Mouse (Mus musculus): ENCODE data around the gene Usf3. TPM values are rescaled to one million over a fixed set of nuclear protein-coding genes. Genes with fewer than 3 reads are reported as not detected.

Gene Usf3
- polyA plus RNA-seq, 1 experiment from 2014 or later: 7.8 TPM

- H3K9me3 ChIP-seq (ENCODE audit: control insufficient read depth, low read depth, low read length): no peaks in the 10 kb centered on the region
- under 1% methylated on average over 24 of the region's 24 CpGs for WGBS
- ATAC-seq (ENCODE audit: insufficient number of reproducible peaks, insufficient read depth, low FRiP score, low read depth): no peak
- H3K9ac ChIP-seq (replicated peaks; ENCODE audit: low read depth, low read length): peak overlapping the region; percentile 95
- H3K36me3 ChIP-seq (ENCODE audit: control insufficient read depth, insufficient read depth, low read length): no peaks in the 10 kb centered on the region
- H3K4me3 ChIP-seq (ENCODE audit: low read depth, low read length): peak overlapping the region; percentile 99
- peak overlapping the region; percentile 82 for H3K4me2 ChIP-seq (replicated peaks; ENCODE audit: low read depth, low read length)
- H3K27me3 ChIP-seq (ENCODE audit: control insufficient read depth, insufficient read depth, low read length): no peaks in the 10 kb centered on the region
- H3K27ac ChIP-seq (ENCODE audit: low read length): peak overlapping the region; percentile 98
- peaks cover 5% of the 10 kb centered on the region; the same call in 1 of the 2 replicates for H3K4me1 ChIP-seq (ENCODE audit: control insufficient read depth, insufficient read depth, low read length)
Observed at GRCm38 (mm10) chr16:44138377-44138978, 34.6 kb upstream of the Usf3 start.

- Histone ChIP-seq H3K27me3 (ENCODE audit: control insufficient read depth, insufficient read depth, low read length) (no peaks in the 10 kb centered on the region), H3K9ac (replicated peaks; ENCODE audit: low read depth, low read length) (peak overlapping the region; percentile 95), H3K9me3 (ENCODE audit: control insufficient read depth, low read depth, low read length) (no peaks in the 10 kb centered on the region), H3K27ac (ENCODE audit: low read length) (peak overlapping the region; percentile 98), H3K4me2 (replicated peaks; ENCODE audit: low read depth, low read length) (peak overlapping the region; percentile 82), H3K36me3 (ENCODE audit: control insufficient read depth, insufficient read depth, low read length) (no peaks in the 10 kb centered on the region), H3K4me1 (ENCODE audit: control insufficient read depth, insufficient read depth, low read length) (peaks cover 5% of the 10 kb centered on the region; the same call in 1 of the 2 replicates), H3K4me3 (ENCODE audit: low read depth, low read length) (peak overlapping the region; percentile 99)
- WGBS: under 1% methylated on average over 25 of the region's 25 CpGs
- peak; percentile 85 for ATAC-seq (ENCODE audit: insufficient number of reproducible peaks, insufficient read depth, low FRiP score, low read depth)
Observed at GRCm38 (mm10) chr16:44138979-44139535, 34.0 kb upstream of the Usf3 start.

DNA sequence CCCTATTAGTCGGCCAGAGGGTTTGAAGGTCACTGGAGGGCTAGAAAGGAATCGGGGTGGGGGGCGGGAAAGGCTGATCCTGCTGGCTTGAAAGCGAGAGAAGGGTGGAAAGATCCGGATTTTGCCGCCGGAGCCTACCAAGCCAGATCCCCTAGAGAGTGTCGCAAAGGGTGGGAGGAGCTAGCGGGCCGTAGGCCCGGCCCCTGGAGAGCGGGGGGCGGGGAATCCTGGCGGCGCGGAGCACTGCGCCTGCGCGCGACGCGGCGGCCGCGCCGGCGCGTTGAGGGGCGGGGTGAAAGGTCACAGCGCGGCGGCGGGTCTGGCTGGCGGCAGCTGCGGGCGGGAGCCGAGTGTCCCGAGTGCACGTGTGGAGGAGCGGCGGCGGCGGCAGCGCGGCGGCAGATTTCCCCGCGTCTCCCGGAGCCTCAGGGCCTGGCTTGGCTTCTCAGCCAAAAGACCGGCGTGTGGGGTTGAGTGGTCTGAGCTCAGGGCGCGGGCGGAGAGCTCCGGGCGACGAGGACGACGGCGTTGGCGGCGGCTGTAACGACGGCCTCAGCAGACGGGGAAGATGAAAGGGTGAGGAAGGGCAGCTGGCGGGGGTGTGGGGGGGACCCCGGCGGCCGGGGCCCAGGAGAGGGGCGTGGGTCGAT, 33.4 kb upstream of the Usf3 start, which contains the start of the genes Atp6v1a and Naa50:
TSS of gene Atp6v1a (minus strand) at position 170 of the 650 bp plus-strand sequence.
TSS of gene Naa50 (plus strand) at position 295 of the 650 bp plus-strand sequence.
- Histone ChIP-seq H3K27ac (ENCODE audit: low read length) (peak within 1 kb of the TSS; percentile 98), H3K27me3 (ENCODE audit: control insufficient read depth, insufficient read depth, low read length) (no peaks in the 10 kb centered on the region), H3K4me1 (ENCODE audit: control insufficient read depth, insufficient read depth, low read length) (peaks cover 5% of the 10 kb centered on the region; the same call in 1 of the 2 replicates), H3K9me3 (ENCODE audit: control insufficient read depth, low read depth, low read length) (no peaks in the 10 kb centered on the region), H3K4me3 (ENCODE audit: low read depth, low read length) (peak within 1 kb of the TSS; percentile 99), H3K9ac (replicated peaks; ENCODE audit: low read depth, low read length) (peak within 1 kb of the TSS; percentile 95), H3K4me2 (replicated peaks; ENCODE audit: low read depth, low read length) (peak within 1 kb of the TSS; percentile 82), H3K36me3 (ENCODE audit: control insufficient read depth, insufficient read depth, low read length) (no peaks in the 10 kb centered on the region)
- under 1% methylated on average over 71 of the region's 71 CpGs for WGBS
- peak; percentile 91 for ATAC-seq (ENCODE audit: insufficient number of reproducible peaks, insufficient read depth, low FRiP score, low read depth)

DNA sequence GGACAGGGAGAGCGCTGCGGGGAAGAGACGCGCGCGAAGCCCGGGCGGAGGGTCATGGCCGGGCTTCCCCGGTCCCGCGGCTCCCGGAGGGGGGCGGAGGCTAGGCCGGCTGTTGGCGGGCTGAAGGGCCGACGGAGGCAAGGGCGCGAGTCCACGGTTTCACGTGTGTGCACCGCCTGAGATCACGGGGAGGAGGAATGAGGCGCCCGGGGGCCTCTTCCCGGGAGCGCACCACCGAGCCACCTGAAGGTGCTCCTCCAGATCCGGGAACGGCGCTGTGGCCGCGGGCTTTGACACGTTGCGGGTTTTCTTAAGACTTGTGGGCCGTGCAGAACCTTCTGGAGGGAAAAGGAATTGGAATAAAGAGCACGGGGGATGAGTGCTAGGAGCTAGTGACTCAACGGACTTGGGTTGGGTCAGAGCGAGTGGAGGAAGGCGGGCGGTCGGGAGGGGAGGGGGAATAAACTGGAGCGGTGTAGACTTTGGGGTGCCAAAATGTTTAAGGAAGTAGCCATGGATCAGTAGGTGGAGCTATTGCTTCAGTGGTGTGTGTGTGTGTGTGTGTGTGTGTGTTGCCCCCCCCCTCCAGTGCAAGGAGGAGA, 32.8 kb upstream of the Usf3 start:
- H3K27me3 ChIP-seq (ENCODE audit: control insufficient read depth, insufficient read depth, low read length): no peaks in the 10 kb centered on the region
- under 1% methylated on average over 43 of the region's 44 CpGs for WGBS
- peak overlapping the region; percentile 95 for H3K9ac ChIP-seq (replicated peaks; ENCODE audit: low read depth, low read length)
- H3K4me3 ChIP-seq (ENCODE audit: low read depth, low read length): peak overlapping the region; percentile 99
- no peaks in the 10 kb centered on the region for H3K36me3 ChIP-seq (ENCODE audit: control insufficient read depth, insufficient read depth, low read length)
- peak overlapping the region; percentile 39 for H3K4me2 ChIP-seq (replicated peaks; ENCODE audit: low read depth, low read length)
- peak overlapping the region; percentile 98 for H3K27ac ChIP-seq (ENCODE audit: low read length)
- ATAC-seq (ENCODE audit: insufficient number of reproducible peaks, insufficient read depth, low FRiP score, low read depth): peak; percentile 70
- H3K4me1 ChIP-seq (ENCODE audit: control insufficient read depth, insufficient read depth, low read length): peaks cover 5% of the 10 kb centered on the region; the same call in 1 of the 2 replicates
- no peaks in the 10 kb centered on the region for H3K9me3 ChIP-seq (ENCODE audit: control insufficient read depth, low read depth, low read length)

DNA sequence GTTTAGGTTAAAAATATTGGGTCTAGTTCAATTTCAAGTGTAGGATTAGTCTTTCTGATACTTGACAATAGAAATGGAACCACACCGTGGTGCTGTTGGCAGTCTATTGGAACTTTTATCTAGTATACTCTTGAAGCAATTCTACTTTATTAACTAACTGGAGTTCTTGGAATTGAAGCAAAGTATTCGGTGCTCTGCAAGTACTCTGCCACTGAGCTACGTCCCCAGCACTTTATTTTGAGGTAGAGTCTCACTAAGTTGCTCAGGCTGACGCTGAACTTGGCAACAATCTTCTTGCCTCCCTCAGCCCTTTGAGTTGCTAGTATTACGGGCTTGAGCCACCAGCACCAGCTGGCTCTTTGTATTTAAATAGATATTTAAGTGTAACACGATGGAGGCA, 31.6 kb upstream of the Usf3 start:
- peak overlapping the region; percentile 39 for H3K4me2 ChIP-seq (replicated peaks; ENCODE audit: low read depth, low read length)
- H3K36me3 ChIP-seq (ENCODE audit: control insufficient read depth, insufficient read depth, low read length): no peaks in the 10 kb centered on the region
- H3K4me3 ChIP-seq (ENCODE audit: low read depth, low read length): peak overlapping the region; percentile 99; the same call in 1 of the 2 replicates
- H3K4me1 ChIP-seq (ENCODE audit: control insufficient read depth, insufficient read depth, low read length): peaks cover 5% of the 10 kb centered on the region; the same call in 1 of the 2 replicates
- H3K9ac ChIP-seq (replicated peaks; ENCODE audit: low read depth, low read length): no peak overlapping the region
- H3K9me3 ChIP-seq (ENCODE audit: control insufficient read depth, low read depth, low read length): no peaks in the 10 kb centered on the region
- H3K27ac ChIP-seq (ENCODE audit: low read length): no peak overlapping the region
- no peak for ATAC-seq (ENCODE audit: insufficient number of reproducible peaks, insufficient read depth, low FRiP score, low read depth)
- no peaks in the 10 kb centered on the region for H3K27me3 ChIP-seq (ENCODE audit: control insufficient read depth, insufficient read depth, low read length)
- WGBS: 35% methylated on average over 6 of the region's 6 CpGs

DNA sequence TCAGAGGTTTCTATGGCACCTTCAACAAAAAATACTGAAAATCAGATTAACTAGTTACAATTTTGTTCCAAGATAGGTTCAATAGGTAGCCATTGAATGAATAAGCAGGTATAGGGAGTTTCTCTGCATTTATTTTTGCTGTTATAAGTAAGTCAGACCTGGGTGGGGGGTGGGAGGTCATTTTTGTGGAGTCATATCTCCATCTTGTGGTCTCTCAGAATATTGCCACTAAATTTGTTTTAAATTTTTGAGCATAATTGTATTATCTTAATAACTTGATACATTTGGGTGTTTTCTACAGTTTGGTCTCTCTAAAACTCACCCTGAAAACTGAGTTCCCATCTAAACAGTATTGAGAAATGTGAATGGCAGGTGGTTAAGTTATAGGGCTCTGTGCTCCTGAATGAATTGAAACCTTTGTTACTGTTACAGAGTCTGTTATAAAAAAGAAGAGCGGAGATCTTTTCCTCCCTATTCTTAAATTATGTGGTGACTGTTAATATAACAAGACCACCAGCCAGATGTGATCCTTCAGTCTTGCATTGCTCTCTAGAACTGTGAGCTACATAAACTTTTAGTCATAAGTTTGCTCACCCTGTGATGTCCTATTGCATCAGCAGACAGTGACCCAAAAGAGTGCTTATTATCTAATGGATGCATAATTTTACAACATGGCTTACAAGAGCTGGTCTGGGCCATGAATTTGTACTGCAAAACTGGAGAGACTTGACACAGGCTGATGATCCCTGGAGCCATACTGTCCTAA, 23.9 kb upstream of the Usf3 start:
- no peak overlapping the region for H3K4me3 ChIP-seq (ENCODE audit: low read depth, low read length)
- H3K36me3 ChIP-seq (ENCODE audit: control insufficient read depth, insufficient read depth, low read length): no peaks in the 10 kb centered on the region
- no peak overlapping the region for H3K9ac ChIP-seq (replicated peaks; ENCODE audit: low read depth, low read length)
- ATAC-seq (ENCODE audit: insufficient number of reproducible peaks, insufficient read depth, low FRiP score, low read depth): no peak
- WGBS: 56% methylated on average over 1 of the region's 1 CpGs
- H3K9me3 ChIP-seq (ENCODE audit: control insufficient read depth, low read depth, low read length): no peaks in the 10 kb centered on the region
- H3K27me3 ChIP-seq (ENCODE audit: control insufficient read depth, insufficient read depth, low read length): no peaks in the 10 kb centered on the region
- no peaks in the 10 kb centered on the region for H3K4me1 ChIP-seq (ENCODE audit: control insufficient read depth, insufficient read depth, low read length)
- no peak overlapping the region for H3K27ac ChIP-seq (ENCODE audit: low read length)
- H3K4me2 ChIP-seq (replicated peaks; ENCODE audit: low read depth, low read length): no peak overlapping the region

DNA sequence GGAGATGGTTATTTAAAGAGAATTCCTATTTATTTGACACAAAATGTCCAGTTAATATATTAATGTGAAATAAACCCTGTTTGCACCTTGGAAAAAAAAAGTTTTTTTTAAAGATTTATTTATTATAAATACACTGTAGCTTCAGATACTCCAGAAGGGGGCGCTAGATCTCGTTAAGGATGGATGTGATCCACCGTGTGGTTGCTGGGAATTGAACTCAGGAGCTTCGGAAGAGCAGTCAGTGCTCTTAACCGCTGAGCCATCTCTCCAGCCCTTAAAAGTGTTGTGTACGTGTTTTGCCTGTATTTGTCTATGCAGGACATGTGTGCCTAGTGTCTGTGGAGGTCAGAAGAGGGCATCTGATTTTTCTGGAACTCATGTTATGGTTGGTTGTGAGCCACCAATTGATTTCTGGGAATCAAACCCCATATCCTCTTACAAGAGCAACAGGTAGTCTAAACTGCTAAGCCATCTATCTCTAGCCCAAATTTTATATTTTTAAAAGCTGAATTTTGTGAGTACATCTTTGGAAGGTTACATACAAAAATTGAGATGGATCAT, 18.5 kb upstream of the Usf3 start:
- no peak for ATAC-seq (ENCODE audit: insufficient number of reproducible peaks, insufficient read depth, low FRiP score, low read depth)
- Histone ChIP-seq H3K27me3 (ENCODE audit: control insufficient read depth, insufficient read depth, low read length) (no peaks in the 10 kb centered on the region), H3K4me3 (ENCODE audit: low read depth, low read length) (no peak overlapping the region), H3K4me2 (replicated peaks; ENCODE audit: low read depth, low read length) (no peak overlapping the region), H3K27ac (ENCODE audit: low read length) (no peak overlapping the region), H3K9ac (replicated peaks; ENCODE audit: low read depth, low read length) (no peak overlapping the region), H3K4me1 (ENCODE audit: control insufficient read depth, insufficient read depth, low read length) (no peaks in the 10 kb centered on the region), H3K9me3 (ENCODE audit: control insufficient read depth, low read depth, low read length) (no peaks in the 10 kb centered on the region), H3K36me3 (ENCODE audit: control insufficient read depth, insufficient read depth, low read length) (peaks cover 12% of the 10 kb centered on the region; the same call in 1 of the 2 replicates)
- WGBS: 67% methylated on average over 6 of the region's 6 CpGs

Measured in stomach, embryonic 14.5 days (tissue).